Mouse (Mus musculus) fat pad, adult 2 months (tissue): ENCODE results near the gene Stk17b.
"Not testable (repeated sequence)": the region's sequence is repeated elsewhere in the genome, so short reads cannot be mapped to it uniquely, and the experiment has no call there.

Source experiments
- DNase-seq: peaks from one replicate; pipeline ENCODE4 v3.0.0-alpha.2; 2011; ENCODE audit warnings: low read depth, low spot score; ENCODE audit errors: extremely low read depth

Gene Stk17b

GRCm38 (mm10) chr1:53782956-53783355 is 2.1 kb downstream of the Stk17b start:
- no peak for DNase-seq

GRCm38 (mm10) chr1:53782079-53782478 is 2.9 kb downstream of the Stk17b start:
- no peak for DNase-seq

- DNase-seq = no peak
Observed at GRCm38 (mm10) chr1:53781311-53781710, 3.7 kb downstream of the Stk17b start.

GRCm38 (mm10) chr1:53776176-53776905 is 8.7 kb downstream of the Stk17b start:
- no peak for DNase-seq

DNA sequence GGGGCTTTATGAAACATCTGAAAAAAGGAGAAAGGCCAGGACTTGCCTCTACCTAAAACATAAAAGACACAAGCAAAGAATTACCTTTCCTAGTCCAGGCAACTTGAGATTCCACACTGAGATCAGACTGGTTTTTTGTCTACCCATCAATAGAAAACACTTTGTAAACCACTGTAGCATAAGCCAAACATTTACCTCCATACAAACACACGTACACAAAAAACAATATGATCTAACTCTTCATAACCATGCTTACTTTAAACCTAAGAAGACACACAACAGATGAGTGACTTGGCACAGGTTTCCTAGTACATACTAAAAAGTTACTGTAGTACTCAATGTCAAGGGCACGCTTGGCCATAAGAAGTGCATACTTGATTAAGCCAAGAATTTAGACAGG is 9.5 kb downstream of the Stk17b start:
- DNase-seq = no peak

DNA sequence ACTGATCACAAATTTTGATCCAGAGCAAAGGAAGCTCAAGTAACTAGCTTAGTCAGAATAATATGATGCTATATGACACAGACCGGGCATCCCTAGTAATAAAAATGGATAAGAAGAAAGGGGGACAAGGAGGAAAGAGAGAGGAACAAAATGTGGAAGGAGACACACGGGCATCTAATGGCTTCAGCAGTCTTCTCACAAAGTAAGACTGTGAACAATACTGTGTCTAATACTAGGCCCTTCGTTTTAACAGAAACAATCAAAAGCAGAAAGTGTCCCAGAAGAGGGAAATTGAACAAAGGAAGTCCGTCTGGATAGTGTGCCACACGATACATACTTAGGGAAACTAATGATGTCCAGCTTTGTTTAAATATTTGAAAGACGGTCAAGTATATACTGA is 10.0 kb downstream of the Stk17b start:
- DNase-seq = no peak

GRCm38 (mm10) chr1:53774571-53774970 is 10.5 kb downstream of the Stk17b start:
- DNase-seq = no peak

- DNase-seq = no peak
Observed at GRCm38 (mm10) chr1:53773994-53774393, 11.0 kb downstream of the Stk17b start.

GRCm38 (mm10) chr1:53772967-53773366 is 12.1 kb downstream of the Stk17b start:
- DNase-seq = no peak

GRCm38 (mm10) chr1:53771476-53771875 is 13.5 kb downstream of the Stk17b start:
- DNase-seq = no peak

DNA sequence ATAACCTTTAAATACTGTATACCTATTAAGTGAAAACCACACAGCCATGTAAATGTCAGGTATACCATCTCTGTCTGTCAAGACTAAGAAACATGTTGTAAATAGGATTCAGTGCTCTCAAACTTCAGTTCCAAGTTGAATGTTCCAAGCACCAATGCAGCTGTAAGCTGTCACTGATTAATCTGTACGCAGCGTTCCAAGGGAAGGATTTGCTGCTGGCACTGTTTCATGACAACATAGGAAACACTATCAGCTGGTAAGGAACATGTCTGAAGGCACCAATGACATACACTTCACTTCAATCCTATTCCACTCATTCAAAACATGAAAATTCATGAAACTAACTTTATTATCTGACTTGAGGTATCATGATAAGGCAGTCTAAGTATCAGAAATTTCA is 18.9 kb downstream of the Stk17b start:
- no peak for DNase-seq

- DNase-seq = no peak
Observed at GRCm38 (mm10) chr1:53757316-53757715, 27.7 kb downstream of the Stk17b start.

DNA sequence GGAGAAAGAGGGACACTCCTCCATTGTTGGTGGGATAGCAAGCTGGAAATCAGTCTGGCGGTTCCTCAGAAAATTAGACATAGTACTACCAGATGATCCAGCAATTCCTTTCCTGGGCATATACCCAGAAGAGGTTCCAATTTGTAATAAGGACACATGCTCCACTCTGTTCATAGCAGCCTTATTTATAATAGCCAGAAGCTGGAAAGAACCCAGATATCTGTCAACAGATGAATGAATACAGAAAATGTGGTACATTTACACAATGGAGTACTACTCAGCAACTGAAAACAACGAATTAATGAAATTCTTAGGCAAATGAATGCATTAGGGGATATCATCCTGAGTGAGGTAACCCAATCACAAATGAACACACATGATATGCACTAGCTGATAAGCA is 31.5 kb downstream of the Stk17b start:
- not testable (repeated sequence) for DNase-seq

- no peak for DNase-seq
Observed at GRCm38 (mm10) chr1:53751144-53751543, 33.9 kb downstream of the Stk17b start.

DNA sequence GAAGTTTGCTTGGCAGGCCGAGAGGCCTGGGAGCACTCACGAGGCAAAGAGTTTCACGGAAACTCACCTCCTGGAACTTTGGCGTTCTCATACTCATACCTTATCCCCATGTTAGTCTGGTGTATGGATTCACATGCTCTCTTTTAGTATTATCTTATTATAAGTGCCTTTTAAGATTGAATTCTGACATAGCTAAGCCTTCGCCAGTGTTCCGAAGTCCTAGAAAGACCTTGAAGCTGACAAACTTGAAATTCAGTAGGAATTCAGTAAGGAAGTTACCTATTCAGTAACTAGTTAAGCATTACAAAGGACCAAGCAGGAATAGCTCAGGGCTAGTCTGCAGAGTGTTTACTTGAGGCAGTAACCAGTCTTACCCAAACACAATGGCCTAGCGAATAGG is 34.3 kb downstream of the Stk17b start:
- not testable (repeated sequence) for DNase-seq

GRCm38 (mm10) chr1:53749881-53750385 is 35.1 kb downstream of the Stk17b start:
- DNase-seq = not testable (repeated sequence)

GRCm38 (mm10) chr1:53748571-53748970 is 36.5 kb downstream of the Stk17b start:
- no peak for DNase-seq

DNA sequence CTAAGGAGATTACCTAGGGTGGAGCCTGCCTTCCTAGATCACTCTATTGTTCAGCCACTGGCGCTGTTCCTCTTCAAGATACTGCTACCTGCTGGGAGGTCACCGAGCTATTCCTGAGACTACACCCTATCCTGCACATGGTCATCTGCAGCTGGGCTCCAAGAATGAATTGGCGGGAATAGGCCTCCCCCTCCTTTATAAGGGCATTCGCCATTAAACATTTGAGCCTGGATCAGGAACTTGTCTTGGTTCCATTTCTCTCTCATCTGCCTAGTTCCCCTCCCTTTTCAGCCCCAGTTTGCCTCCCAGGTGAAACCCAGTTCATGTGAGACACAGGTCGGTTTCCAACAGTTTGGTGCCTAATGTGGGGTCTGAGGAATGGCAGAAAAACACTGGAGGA is 39.0 kb downstream of the Stk17b start:
- DNase-seq = no peak

- DNase-seq = no peak
Observed at GRCm38 (mm10) chr1:53741742-53742458, 43.1 kb downstream of the Stk17b start.

DNA sequence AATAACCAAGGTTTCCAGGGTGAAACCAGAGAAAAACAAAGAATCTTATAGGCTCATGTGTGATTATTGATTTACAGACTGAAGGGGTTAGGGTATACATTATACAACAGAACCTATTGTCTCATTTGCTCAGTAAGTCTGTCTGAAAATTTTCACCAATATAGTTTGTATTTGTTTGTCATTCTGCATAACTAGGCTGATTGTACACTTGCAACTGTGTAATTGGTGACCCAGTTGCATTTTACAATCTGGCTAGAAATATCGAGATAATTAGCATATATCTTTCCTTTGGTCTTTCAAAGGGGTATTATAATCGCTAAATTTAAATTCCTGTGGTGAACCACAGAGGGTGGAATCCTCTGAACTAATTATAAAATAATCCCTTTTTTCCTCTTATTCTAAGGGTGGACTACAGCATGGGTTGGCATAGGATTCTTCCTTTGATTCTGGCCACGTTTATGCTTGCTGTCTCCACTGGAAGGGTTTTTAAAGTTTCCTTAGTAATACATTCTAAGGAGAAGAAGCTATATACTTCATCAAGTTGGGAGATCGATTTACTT is 44.2 kb downstream of the Stk17b start:
- no peak for DNase-seq

DNA sequence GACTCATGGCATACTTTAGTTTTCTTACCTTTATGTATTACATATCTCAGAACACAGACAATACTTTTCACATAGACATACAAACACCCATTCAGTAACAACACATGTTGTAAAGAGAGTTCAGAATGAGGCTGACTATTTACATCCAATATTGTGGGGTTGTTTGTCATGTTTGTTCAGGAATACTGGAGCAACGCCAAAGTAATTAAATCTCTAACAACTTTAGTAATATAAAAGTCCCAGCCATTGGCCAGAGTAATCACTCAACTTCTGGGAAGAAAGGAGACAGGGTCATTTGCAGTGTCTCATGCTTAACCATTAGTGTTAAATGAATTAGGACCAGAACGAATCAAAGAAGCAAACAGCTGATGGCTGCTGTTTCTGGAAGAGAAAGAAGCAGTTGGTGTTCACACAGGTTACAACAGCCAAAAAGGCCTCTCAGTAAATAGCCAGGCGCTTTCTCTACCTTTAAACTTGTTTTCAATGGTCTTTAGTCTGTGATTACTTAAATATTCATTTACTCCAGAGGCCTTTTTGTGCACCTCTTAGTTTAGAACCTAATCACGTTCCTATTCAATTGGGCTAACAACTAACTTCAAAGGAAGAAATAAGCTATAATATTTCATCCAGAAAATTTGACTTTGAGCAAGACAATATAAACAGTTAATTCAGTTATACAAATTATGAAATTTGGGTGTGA is 44.8 kb downstream of the Stk17b start:
- DNase-seq = not testable (repeated sequence)
